Mouse (Mus musculus) C2C12 (cell line): ENCODE data around the gene Ap3d1. TPM values are rescaled to one million over a fixed set of nuclear protein-coding genes. Genes with fewer than 3 reads are reported as not detected.

Experiments used
- H3K27me3 ChIP-seq: one replicate; pipeline ENCODE4 v1.6.1; 2011; ENCODE audit not compliant: control insufficient read depth, insufficient read depth, insufficient read length
- H3K36me3 ChIP-seq: one replicate; pipeline ENCODE4 v1.6.1; 2011; ENCODE audit not compliant: control insufficient read depth, insufficient read depth
- H3K4me3 ChIP-seq: one replicate; pipeline ENCODE4 v1.5.1; 2011; ENCODE audit warnings: mild to moderate bottlenecking, control low read depth; ENCODE audit not compliant: poor library complexity, insufficient read depth, severe bottlenecking
- H3K79me2 ChIP-seq: one replicate; pipeline ENCODE4 v1.6.1; 2011; ENCODE audit not compliant: control insufficient read depth, insufficient read depth
- H3K79me3 ChIP-seq: one replicate; pipeline ENCODE4 v1.6.1; 2011; ENCODE audit warnings: low read depth, control low read depth
- H3ac ChIP-seq: one replicate; pipeline ENCODE3; 2011; ENCODE audit warnings: low read depth; ENCODE audit not compliant: control insufficient read depth, insufficient read length
- CEBPB ChIP-seq: IDR thresholded peaks from one replicate; pipeline ENCODE4 v1.6.1; 2011; ENCODE audit warnings: low read depth, mild to moderate bottlenecking, control low read depth, moderate library complexity
- CTCF ChIP-seq: IDR thresholded peaks from one replicate; pipeline ENCODE4 v1.5.1; 2011; ENCODE audit not compliant: control insufficient read depth, insufficient read depth, insufficient read length
- FOSL1 ChIP-seq: IDR thresholded peaks from one replicate; pipeline ENCODE4 v1.8.0; 2011; ENCODE audit warnings: mild to moderate bottlenecking, low read length; ENCODE audit not compliant: poor library complexity, insufficient read depth, severe bottlenecking
- MAX ChIP-seq: IDR thresholded peaks from one replicate; pipeline ENCODE4 v1.6.1; 2011; ENCODE audit warnings: mild to moderate bottlenecking, control low read depth
- MYOD1 ChIP-seq: IDR thresholded peaks from one replicate; pipeline ENCODE4 v1.6.1; 2011; ENCODE audit warnings: low read depth; ENCODE audit not compliant: control insufficient read depth, insufficient read length
- MYOG ChIP-seq: IDR thresholded peaks from one replicate; pipeline ENCODE4 v1.6.1; 2011; ENCODE audit not compliant: control insufficient read depth, insufficient read length; ENCODE audit errors: extremely low read depth
- USF1 ChIP-seq: IDR thresholded peaks from one replicate; pipeline ENCODE4 v1.6.1; 2011; ENCODE audit warnings: low read depth, mild to moderate bottlenecking, control low read depth, moderate library complexity
- polyA plus RNA-seq: library from polyadenylated mRNA; unstranded; fragments of >200 nt; fragmentation: generic; extraction: Trizol; gene quantifications from one replicate; pipeline ENCODE4 v1.2.1, GENCODE M21; 2012; ENCODE audit warnings: missing spikeins

The Ap3d1 gene
- polyA plus RNA-seq, 1 experiment: 51.3 TPM

- Histone ChIP-seq H3K36me3 (peaks cover 49% of the 10 kb centered on the region), H3K79me3 (peaks cover 74% of the 10 kb centered on the region)
Measured at GRCm38 (mm10) chr10:80736731-80737130, 5.3 kb downstream of the Ap3d1 start.

GRCm38 (mm10) chr10:80732611-80733101 is 9.4 kb downstream of the Ap3d1 start:
- Histone ChIP-seq H3K4me3 (no peak overlapping the region), H3ac (no peak overlapping the region), H3K36me3 (peaks cover 74% of the 10 kb centered on the region), H3K27me3 (no peaks in the 10 kb centered on the region), H3K79me2 (peaks cover 53% of the 10 kb centered on the region), H3K79me3 (peaks cover 34% of the 10 kb centered on the region)
- TF ChIP-seq MAX: no peak
- TF ChIP-seq CTCF: no peak
- TF ChIP-seq USF1: no peak
- no peak for TF ChIP-seq MYOD1
- TF ChIP-seq CEBPB: no peak
- TF ChIP-seq MYOG: no peak
- no peak for TF ChIP-seq FOSL1

More at GRCm38 (mm10) chr10:80736731-80737130, 5.3 kb downstream of the Ap3d1 start:
- Histone ChIP-seq H3ac (no peak overlapping the region), H3K4me3 (no peak overlapping the region), H3K27me3 (no peaks in the 10 kb centered on the region), H3K79me2 (peaks cover 94% of the 10 kb centered on the region)
- TF ChIP-seq MAX: no peak

GRCm38 (mm10) chr10:80727369-80728127 is 14.5 kb downstream of the Ap3d1 start:
- Histone ChIP-seq H3K79me2 (peaks cover 3% of the 10 kb centered on the region), H3K36me3 (peaks cover 86% of the 10 kb centered on the region), H3K79me3 (peaks cover under 1% of the 10 kb centered on the region), H3K27me3 (no peaks in the 10 kb centered on the region), H3K4me3 (no peak overlapping the region), H3ac (no peak overlapping the region)
- no peak for TF ChIP-seq MYOG
- no peak for TF ChIP-seq MYOD1
- TF ChIP-seq CTCF: no peak
- TF ChIP-seq CEBPB: no peak
- TF ChIP-seq USF1: no peak
- no peak for TF ChIP-seq FOSL1

- Histone ChIP-seq H3K79me3 (no peaks in the 10 kb centered on the region), H3K36me3 (peaks cover 96% of the 10 kb centered on the region), H3K27me3 (no peaks in the 10 kb centered on the region), H3K4me3 (no peak overlapping the region), H3K79me2 (no peaks in the 10 kb centered on the region), H3ac (no peak overlapping the region)
- no peak for TF ChIP-seq CEBPB
- TF ChIP-seq CTCF: no peak
- TF ChIP-seq MYOD1: no peak
- TF ChIP-seq MAX: no peak
- no peak for TF ChIP-seq USF1
- TF ChIP-seq FOSL1: no peak
- no peak for TF ChIP-seq MYOG
Measured at GRCm38 (mm10) chr10:80717281-80717680, 24.8 kb downstream of the Ap3d1 start.

DNA sequence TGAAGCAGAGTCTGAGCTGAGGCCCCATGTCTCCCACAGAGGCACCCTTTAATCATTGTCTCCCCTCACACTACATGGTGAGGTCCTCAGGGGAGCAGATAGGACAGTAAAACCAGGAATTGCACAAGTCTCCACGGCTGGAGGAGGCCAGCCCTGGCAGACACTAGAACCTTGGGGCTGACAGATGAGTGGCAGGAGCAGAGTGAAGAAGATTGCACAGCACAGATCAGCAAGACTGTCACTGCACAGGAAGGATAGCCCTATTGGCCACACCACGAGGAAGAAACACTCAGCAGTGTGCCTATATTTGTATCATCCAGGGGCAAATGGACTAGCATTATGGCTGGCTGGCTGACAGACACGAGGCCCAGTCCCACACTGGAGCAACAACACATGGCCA is 31.2 kb downstream of the Ap3d1 start:
- Histone ChIP-seq H3K27me3 (no peaks in the 10 kb centered on the region), H3ac (no peak overlapping the region), H3K79me2 (no peaks in the 10 kb centered on the region), H3K4me3 (no peak overlapping the region), H3K36me3 (peaks cover 88% of the 10 kb centered on the region), H3K79me3 (no peaks in the 10 kb centered on the region)
- TF ChIP-seq MYOD1 (no peak), MYOG (no peak), CTCF (no peak), USF1 (no peak), FOSL1 (no peak)

- H3K79me2 ChIP-seq: peaks cover 4% of the 10 kb centered on the region
- TF ChIP-seq CEBPB (no peak), FOSL1 (no peak), USF1 (no peak), MYOD1 (no peak), CTCF (no peak), MAX (no peak)
- no peaks in the 10 kb centered on the region for H3K27me3 ChIP-seq
- H3K36me3 ChIP-seq: peaks cover 39% of the 10 kb centered on the region
- no peak overlapping the region for H3ac ChIP-seq
- H3K4me3 ChIP-seq: no peak overlapping the region
- H3K79me3 ChIP-seq: no peaks in the 10 kb centered on the region
Measured at GRCm38 (mm10) chr10:80705479-80705878, 36.6 kb downstream of the Ap3d1 start.
